16 mouse cellular contexts compared by ENCODE assay signal in genomic region chr11:86386576-86386975, GRCm38 (mm10). TPM values are rescaled to one million over a fixed set of nuclear protein-coding genes. Genes with fewer than 3 reads are reported as not detected.
DNase-seq lines count a peak whose midpoint lies in the region; ATAC-seq and TF ChIP-seq lines count a peak whose summit lies in the region.
"Had no signal": no experiment of that assay in that cellular context is flagged by ENCODE, and none has a peak within 500 bp of the region (broad histone marks: within the 10 kb centered on the region; RNA-seq: fewer than 3 reads in every experiment).

No protein-coding gene starts in this region.

- H3K4me1 ChIP-seq in midbrain, postnatal 0 days (ENCODE audit: insufficient read depth, low read length), result no peaks in the 10 kb centered on the region
- peaks cover 14% of the 10 kb centered on the region for H3K4me1 ChIP-seq in midbrain, embryonic 13.5 days (replicated peaks)
- H3K4me1 ChIP-seq in forebrain, postnatal 0 days (ENCODE audit: insufficient read depth), result 0 out of 2 replicates have a peak, but pooled peaks cover 7% of the 10 kb centered on the region

- no peak for ATAC-seq in midbrain, postnatal 0 days (ENCODE audit: low FRiP score)
- ATAC-seq in midbrain, embryonic 13.5 days, result no peak
- peak; percentile 43; the same call in 1 of the 2 replicates for ATAC-seq in forebrain, postnatal 0 days

- peak; percentile 77 for DNase-seq in cerebellum, postnatal 10 days
- DNase-seq in cerebellum, adult 8-10 months, result no peak
- peak; percentile 10 to 15 for DNase-seq in frontal cortex, postnatal 36 days (ENCODE audit: low spot score in 2 of 2)
- DNase-seq in frontal cortex, postnatal 10 days (ENCODE audit: low spot score in 2 of 2), result no peak
- DNase-seq in midbrain, postnatal 0 days (ENCODE audit: low spot score), result peak; percentile 22
- DNase-seq in forebrain, postnatal 0 days, result peak; percentile 50
- no peak for DNase-seq in spleen, adult 18-20 months
- DNase-seq: adrenal gland, adult 2 months; heart, postnatal 4 days; kidney, adult 2 months; kidney, postnatal 14 days; liver, embryonic 13.5 days had no signal

- no peaks in the 10 kb centered on the region for H3K9me3 ChIP-seq in midbrain, postnatal 0 days (ENCODE audit: low read length)
- no peaks in the 10 kb centered on the region for H3K9me3 ChIP-seq in midbrain, embryonic 13.5 days
- no peaks in the 10 kb centered on the region for H3K9me3 ChIP-seq in forebrain, postnatal 0 days (ENCODE audit: low read length)
- H3K9me3 ChIP-seq: limb, embryonic 12.5 days; liver, embryonic 13.5 days; lung, embryonic 15.5 days; midbrain, embryonic 12.5 days had no signal

- 60% methylated on average over 10 of the region's 10 CpGs for WGBS in midbrain, postnatal 0 days
- 69% methylated on average over 10 of the region's 10 CpGs for WGBS in midbrain, embryonic 13.5 days
- 47% methylated on average over 10 of the region's 10 CpGs for WGBS in forebrain, postnatal 0 days

- no peak overlapping the region for H3K4me3 ChIP-seq in midbrain, postnatal 0 days (ENCODE audit: low read depth, low read length)
- no peak overlapping the region for H3K4me3 ChIP-seq in midbrain, embryonic 13.5 days (replicated peaks)
- no peak overlapping the region for H3K4me3 ChIP-seq in forebrain, postnatal 0 days (ENCODE audit: low read depth, low read length)
- H3K4me3 ChIP-seq: limb, embryonic 12.5 days; liver, embryonic 13.5 days; lung, embryonic 15.5 days; midbrain, embryonic 12.5 days had no signal

- H3K4me2 ChIP-seq in midbrain, postnatal 0 days (ENCODE audit: low read depth, low read length, poor library complexity, severe bottlenecking), result no peak overlapping the region
- no peak overlapping the region for H3K4me2 ChIP-seq in midbrain, embryonic 13.5 days (replicated peaks)
- H3K4me2 ChIP-seq in forebrain, postnatal 0 days (ENCODE audit: low read depth), result peak overlapping the region; percentile 8; the same call in 1 of the 2 replicates
- H3K4me2 ChIP-seq: limb, embryonic 12.5 days; liver, embryonic 13.5 days; lung, embryonic 15.5 days; midbrain, embryonic 12.5 days had no signal

- no peaks in the 10 kb centered on the region for H3K27me3 ChIP-seq in midbrain, postnatal 0 days (ENCODE audit: insufficient read depth, low read length)
- no peaks in the 10 kb centered on the region for H3K27me3 ChIP-seq in midbrain, embryonic 13.5 days
- H3K27me3 ChIP-seq in forebrain, postnatal 0 days (ENCODE audit: insufficient read depth, low read length), result no peaks in the 10 kb centered on the region
- H3K27me3 ChIP-seq: liver, embryonic 13.5 days; lung, embryonic 15.5 days; midbrain, embryonic 12.5 days had no signal

- no peak overlapping the region for H3K9ac ChIP-seq in midbrain, postnatal 0 days (replicated peaks; ENCODE audit: low read length, poor library complexity, severe bottlenecking)
- no peak overlapping the region for H3K9ac ChIP-seq in midbrain, embryonic 13.5 days (replicated peaks)
- no peak overlapping the region for H3K9ac ChIP-seq in forebrain, postnatal 0 days
- H3K9ac ChIP-seq: limb, embryonic 12.5 days; liver, embryonic 13.5 days; lung, embryonic 15.5 days; midbrain, embryonic 12.5 days had no signal

- H3K36me3 ChIP-seq in midbrain, postnatal 0 days (ENCODE audit: insufficient read depth, low read length), result no peaks in the 10 kb centered on the region
- H3K36me3 ChIP-seq in midbrain, embryonic 13.5 days, result no peaks in the 10 kb centered on the region
- no peaks in the 10 kb centered on the region for H3K36me3 ChIP-seq in forebrain, postnatal 0 days (ENCODE audit: insufficient read depth)
- H3K36me3 ChIP-seq: limb, embryonic 12.5 days; liver, embryonic 13.5 days; lung, embryonic 15.5 days; midbrain, embryonic 12.5 days had no signal

- H3K27ac ChIP-seq in midbrain, postnatal 0 days (ENCODE audit: low read depth, low read length), result no peak overlapping the region
- no peak overlapping the region for H3K27ac ChIP-seq in midbrain, embryonic 13.5 days
- H3K27ac ChIP-seq in forebrain, postnatal 0 days (ENCODE audit: low read depth, low read length), result peak overlapping the region; percentile 57; the same call in 1 of the 2 replicates
- H3K27ac ChIP-seq: liver, embryonic 13.5 days; lung, embryonic 15.5 days; midbrain, embryonic 12.5 days had no signal

- no peak for TF ChIP-seq CTCF in midbrain, postnatal 0 days (IDR thresholded peaks at IDR 0.05)
- no peak for TF ChIP-seq CTCF in forebrain, postnatal 0 days (IDR thresholded peaks at IDR 0.05; ENCODE audit: low read depth)

RNA-seq across cellular contexts. Expression of gene Med13, which starts 29.2 kb away (rescaled TPM):
- total RNA-seq in midbrain, postnatal 0 days (2014; rRNA removed), result 52.9 and 56.5 TPM in 2 replicates
- polyA plus RNA-seq in midbrain, postnatal 0 days (2015; fragmentation: Nextera tagmentation; extraction: Ambion mirVana), result 4.2 and 5.1 TPM in 2 replicates
- polyA plus RNA-seq in midbrain, embryonic 13.5 days (2015; fragmentation: Nextera tagmentation; extraction: Ambion mirVana), result 10.0 and 11.3 TPM in 2 replicates
- total RNA-seq in forebrain, postnatal 0 days (2014; rRNA removed), result 54.0 and 57.0 TPM in 2 replicates
- polyA plus RNA-seq in forebrain, postnatal 0 days (2015; fragmentation: Nextera tagmentation; extraction: Ambion mirVana), result 3.8 and 5.5 TPM in 2 replicates

Comparison
In these comparisons a context has a peak if more than half of its experiments do, and no peak if none do; other contexts are left out.
1. DNase-seq: peak in cerebellum, postnatal 10 days (2 of 2), frontal cortex, postnatal 36 days (2 of 2), midbrain, postnatal 0 days (single experiment) and forebrain, postnatal 0 days (single experiment); none in cerebellum, adult 8-10 months (single experiment), frontal cortex, postnatal 10 days (0 of 2) and spleen, adult 18-20 months (0 of 2).